Mouse (Mus musculus): ENCODE results near the gene Fbxl18. TPM values are rescaled to one million over a fixed set of nuclear protein-coding genes. Genes with fewer than 3 reads are reported as not detected.
A peak's percentile ranks its signal among the peaks of the same experiment; 100 is the strongest.

Gene Fbxl18
- polyA plus RNA-seq, 1 experiment = 8.9 TPM

DNA sequence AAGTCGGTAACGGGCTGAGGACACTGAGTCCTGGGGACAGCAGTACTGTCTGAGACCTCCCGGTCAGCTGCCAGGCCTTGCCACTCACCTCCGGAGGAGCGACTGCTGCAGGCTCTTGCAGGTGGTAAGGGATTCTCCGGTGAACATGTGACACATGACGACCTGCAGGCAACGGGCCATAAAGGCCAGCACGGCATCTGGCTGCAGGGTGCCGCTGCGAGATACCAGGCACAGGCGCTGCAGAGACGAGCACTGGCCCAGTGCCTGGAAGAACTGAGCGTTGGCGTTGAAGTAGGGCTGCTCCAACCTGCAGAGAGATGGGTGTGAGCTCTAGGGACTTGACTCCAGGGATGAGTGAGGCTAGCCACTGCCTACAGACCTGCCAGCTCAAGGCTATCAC is 16.7 kb downstream of the Fbxl18 start:
- H3K36me3 ChIP-seq (ENCODE audit: control insufficient read depth, insufficient read depth, low read length) = no peaks in the 10 kb centered on the region; the same call in 1 of the 2 replicates

DNA sequence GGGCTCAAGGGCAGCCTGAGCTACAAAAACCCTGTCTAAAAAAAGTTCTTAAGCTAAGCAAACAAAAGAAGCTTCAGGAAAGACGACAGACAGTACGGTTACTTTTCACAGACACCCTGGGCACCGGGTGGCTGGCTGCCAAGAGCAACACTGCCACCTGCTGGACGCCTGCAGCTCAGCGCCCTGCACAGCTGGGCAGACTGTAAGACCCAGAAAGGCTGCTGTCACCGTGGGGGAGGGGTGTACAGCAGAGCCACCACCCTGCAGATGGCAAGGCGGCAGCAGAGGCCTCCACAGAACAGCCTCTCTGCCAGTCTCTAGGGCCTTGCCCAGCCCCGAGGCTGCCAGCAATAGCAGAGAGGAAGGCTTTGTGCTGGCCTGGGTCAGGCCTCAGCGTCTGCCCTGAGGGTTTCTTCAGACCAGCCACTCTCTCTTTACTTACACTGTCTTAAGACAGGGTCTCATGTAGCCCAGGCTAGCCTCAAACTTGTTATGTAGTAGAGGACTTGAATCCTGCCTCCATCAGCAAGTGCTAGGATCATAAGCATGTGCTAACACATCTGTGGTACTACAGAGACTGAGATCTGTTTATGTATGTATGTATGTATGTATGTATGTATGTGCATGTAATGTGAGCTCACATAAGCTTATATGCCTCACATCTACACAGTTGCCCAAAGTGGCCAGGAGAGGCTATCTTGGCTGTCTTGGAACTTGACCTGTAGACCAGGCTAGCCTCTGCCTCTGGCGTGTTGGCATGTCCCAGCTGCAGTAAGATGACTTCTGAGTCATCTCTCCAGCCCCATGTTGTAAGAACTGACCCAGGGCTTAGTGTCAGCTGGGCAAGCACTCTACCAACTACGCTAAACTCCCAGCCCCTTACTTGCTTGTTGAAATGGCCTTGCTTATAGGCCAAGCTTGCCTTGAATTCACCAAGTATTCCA is 17.6 kb downstream of the Fbxl18 start:
- Histone ChIP-seq H3K36me3 (ENCODE audit: control insufficient read depth, insufficient read depth, low read length) (no peaks in the 10 kb centered on the region; the same call in 1 of the 2 replicates), H3K27me3 (ENCODE audit: control insufficient read depth, insufficient read depth, low read length) (no peaks in the 10 kb centered on the region), H3K27ac (ENCODE audit: control insufficient read depth, insufficient read depth, low read depth, low read length) (no peak overlapping the region), H3K4me1 (ENCODE audit: control insufficient read depth, insufficient read depth, low read length) (no peaks in the 10 kb centered on the region; the same call in 1 of the 2 replicates), H3K4me3 (ENCODE audit: control insufficient read depth, low read depth, low read length) (no peak overlapping the region)
- TF ChIP-seq CTCF (IDR thresholded peaks at IDR 0.05; ENCODE audit: control insufficient read depth, insufficient read depth, insufficient replicate concordance, low read depth, low read length) (peak; percentile 93), POLR2A (IDR thresholded peaks at IDR 0.05; ENCODE audit: control insufficient read depth, low read depth, low read length) (no peak)

More for the DNA sequence above, 16.7 kb downstream of the Fbxl18 start:
- H3K27me3 ChIP-seq (ENCODE audit: control insufficient read depth, insufficient read depth, low read length) = no peaks in the 10 kb centered on the region
- no peaks in the 10 kb centered on the region; the same call in 1 of the 2 replicates for H3K4me1 ChIP-seq (ENCODE audit: control insufficient read depth, insufficient read depth, low read length)
- H3K27ac ChIP-seq (ENCODE audit: control insufficient read depth, insufficient read depth, low read depth, low read length) = no peak overlapping the region
- H3K4me3 ChIP-seq (ENCODE audit: control insufficient read depth, low read depth, low read length) = no peak overlapping the region
- TF ChIP-seq CTCF (IDR thresholded peaks at IDR 0.05; ENCODE audit: control insufficient read depth, insufficient read depth, insufficient replicate concordance, low read depth, low read length) (no peak), POLR2A (IDR thresholded peaks at IDR 0.05; ENCODE audit: control insufficient read depth, low read depth, low read length) (no peak)

DNA sequence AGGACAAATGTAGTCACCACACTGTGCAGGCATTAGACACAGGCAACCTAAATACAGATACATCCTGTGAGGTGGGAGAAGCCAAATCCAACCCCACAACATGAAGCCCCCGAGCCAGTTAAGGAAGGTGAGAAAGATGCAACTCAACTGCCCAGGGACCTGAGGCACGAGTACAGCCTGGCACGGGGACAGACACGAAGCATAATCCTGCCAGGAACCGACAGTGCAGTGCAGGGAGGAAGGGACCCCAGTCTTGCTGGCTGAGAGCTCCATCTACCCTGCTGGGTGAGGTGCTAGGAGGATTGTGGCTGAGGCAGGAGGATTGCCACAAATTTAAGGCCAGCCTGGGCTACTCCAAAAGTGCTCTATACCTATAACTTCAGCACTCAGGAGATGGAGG is 18.3 kb downstream of the Fbxl18 start:
- H3K27ac ChIP-seq (ENCODE audit: control insufficient read depth, insufficient read depth, low read depth, low read length) = no peak overlapping the region
- no peak overlapping the region for H3K4me3 ChIP-seq (ENCODE audit: control insufficient read depth, low read depth, low read length)
- no peaks in the 10 kb centered on the region; the same call in 1 of the 2 replicates for H3K36me3 ChIP-seq (ENCODE audit: control insufficient read depth, insufficient read depth, low read length)

DNA sequence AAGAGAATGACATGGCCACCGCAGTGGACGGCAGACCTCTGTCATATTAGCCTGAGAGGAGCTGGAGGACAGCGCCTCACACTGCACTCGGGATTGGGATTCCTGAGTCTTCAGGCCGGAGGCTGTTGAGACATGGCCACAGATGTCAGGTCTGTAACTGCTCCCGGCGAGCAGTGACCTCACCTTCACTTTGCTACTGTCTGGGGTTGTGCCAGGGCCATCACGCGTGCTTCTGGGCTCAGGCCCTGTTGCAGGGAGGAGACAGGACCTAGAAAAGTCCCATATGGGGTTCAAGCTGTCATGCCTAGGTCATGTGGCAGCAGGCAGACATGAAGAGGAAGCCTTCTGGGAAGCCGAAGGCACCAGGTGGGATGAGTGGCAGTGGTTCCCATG is 19.7 kb downstream of the Fbxl18 start:
- H3K27ac ChIP-seq (ENCODE audit: control insufficient read depth, insufficient read depth, low read depth, low read length) = no peak overlapping the region
- no peaks in the 10 kb centered on the region; the same call in 1 of the 2 replicates for H3K36me3 ChIP-seq (ENCODE audit: control insufficient read depth, insufficient read depth, low read length)
- no peak overlapping the region for H3K4me3 ChIP-seq (ENCODE audit: control insufficient read depth, low read depth, low read length)
- TF ChIP-seq CTCF (IDR thresholded peaks at IDR 0.05; ENCODE audit: control insufficient read depth, insufficient read depth, insufficient replicate concordance, low read depth, low read length) = no peak
- TF ChIP-seq POLR2A (IDR thresholded peaks at IDR 0.05; ENCODE audit: control insufficient read depth, low read depth, low read length) = no peak
- no peaks in the 10 kb centered on the region for H3K4me1 ChIP-seq (ENCODE audit: control insufficient read depth, insufficient read depth, low read length)
- no peaks in the 10 kb centered on the region for H3K27me3 ChIP-seq (ENCODE audit: control insufficient read depth, insufficient read depth, low read length)

More for the DNA sequence above, 18.3 kb downstream of the Fbxl18 start:
- no peak for TF ChIP-seq POLR2A (IDR thresholded peaks at IDR 0.05; ENCODE audit: control insufficient read depth, low read depth, low read length)
- no peak for TF ChIP-seq CTCF (IDR thresholded peaks at IDR 0.05; ENCODE audit: control insufficient read depth, insufficient read depth, insufficient replicate concordance, low read depth, low read length)
- H3K4me1 ChIP-seq (ENCODE audit: control insufficient read depth, insufficient read depth, low read length) = no peaks in the 10 kb centered on the region
- H3K27me3 ChIP-seq (ENCODE audit: control insufficient read depth, insufficient read depth, low read length) = no peaks in the 10 kb centered on the region

DNA sequence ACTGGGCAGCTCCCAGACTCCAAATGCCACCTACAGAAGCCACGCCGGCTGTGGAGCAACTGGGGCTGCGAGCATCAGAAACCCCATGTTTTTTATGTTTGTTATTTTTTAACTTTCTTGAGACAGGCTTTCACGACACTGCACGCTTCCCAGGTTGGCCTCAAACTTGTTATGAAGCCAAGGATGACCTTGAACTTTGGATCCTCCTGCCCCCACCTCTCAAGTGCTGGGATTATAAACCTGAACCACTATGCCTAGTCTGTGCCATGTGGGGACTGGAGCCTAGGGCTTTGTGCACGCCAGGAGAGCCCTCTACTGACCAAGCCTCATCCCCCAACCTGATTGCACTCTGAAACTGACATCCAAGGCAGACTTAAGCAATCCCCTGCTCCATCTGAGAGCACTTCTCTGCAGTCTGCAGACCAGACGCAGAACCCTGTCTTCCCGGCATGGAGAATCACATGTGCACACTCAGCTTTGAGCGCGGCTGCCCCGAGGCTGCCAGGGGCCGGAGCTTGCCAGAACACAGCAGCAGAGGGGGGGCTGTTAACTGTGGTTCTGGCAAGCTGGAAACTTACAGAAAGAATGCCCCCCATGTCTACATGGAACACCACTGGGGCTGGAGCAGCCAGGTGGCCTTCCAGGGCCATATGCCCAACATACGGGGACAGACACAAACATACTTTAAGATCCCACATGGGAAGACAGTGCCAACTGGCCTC is 20.3 kb downstream of the Fbxl18 start:
- Histone ChIP-seq H3K27ac (ENCODE audit: control insufficient read depth, insufficient read depth, low read depth, low read length) (no peak overlapping the region), H3K27me3 (ENCODE audit: control insufficient read depth, insufficient read depth, low read length) (no peaks in the 10 kb centered on the region), H3K4me3 (ENCODE audit: control insufficient read depth, low read depth, low read length) (no peak overlapping the region), H3K4me1 (ENCODE audit: control insufficient read depth, insufficient read depth, low read length) (no peaks in the 10 kb centered on the region), H3K36me3 (ENCODE audit: control insufficient read depth, insufficient read depth, low read length) (no peaks in the 10 kb centered on the region; the same call in 1 of the 2 replicates)
- TF ChIP-seq CTCF (IDR thresholded peaks at IDR 0.05; ENCODE audit: control insufficient read depth, insufficient read depth, insufficient replicate concordance, low read depth, low read length) (no peak), POLR2A (IDR thresholded peaks at IDR 0.05; ENCODE audit: control insufficient read depth, low read depth, low read length) (no peak)

DNA sequence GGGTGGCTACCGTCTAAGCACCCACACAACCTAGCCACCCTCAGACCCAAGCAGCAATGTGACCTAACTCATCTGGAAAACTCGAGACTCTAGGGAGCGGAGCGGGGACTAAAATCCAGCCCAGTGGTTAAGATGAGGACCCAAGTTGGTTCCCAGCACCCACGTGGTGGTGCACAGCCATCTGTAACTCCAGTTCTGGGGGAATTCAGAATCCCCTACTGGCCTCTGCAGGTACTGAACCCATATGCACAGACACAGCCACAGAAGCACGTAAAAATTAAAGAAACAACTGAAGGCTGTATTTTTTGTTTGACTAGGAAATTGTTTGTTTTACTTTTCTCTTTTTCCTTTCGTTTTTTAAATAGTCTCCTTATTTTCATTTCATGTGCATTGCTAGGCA is 21.5 kb downstream of the Fbxl18 start:
- Histone ChIP-seq H3K36me3 (ENCODE audit: control insufficient read depth, insufficient read depth, low read length) (no peaks in the 10 kb centered on the region; the same call in 1 of the 2 replicates), H3K27ac (ENCODE audit: control insufficient read depth, insufficient read depth, low read depth, low read length) (no peak overlapping the region), H3K27me3 (ENCODE audit: control insufficient read depth, insufficient read depth, low read length) (no peaks in the 10 kb centered on the region), H3K4me1 (ENCODE audit: control insufficient read depth, insufficient read depth, low read length) (no peaks in the 10 kb centered on the region), H3K4me3 (ENCODE audit: control insufficient read depth, low read depth, low read length) (no peak overlapping the region)
- no peak for TF ChIP-seq POLR2A (IDR thresholded peaks at IDR 0.05; ENCODE audit: control insufficient read depth, low read depth, low read length)
- no peak for TF ChIP-seq CTCF (IDR thresholded peaks at IDR 0.05; ENCODE audit: control insufficient read depth, insufficient read depth, insufficient replicate concordance, low read depth, low read length)

DNA sequence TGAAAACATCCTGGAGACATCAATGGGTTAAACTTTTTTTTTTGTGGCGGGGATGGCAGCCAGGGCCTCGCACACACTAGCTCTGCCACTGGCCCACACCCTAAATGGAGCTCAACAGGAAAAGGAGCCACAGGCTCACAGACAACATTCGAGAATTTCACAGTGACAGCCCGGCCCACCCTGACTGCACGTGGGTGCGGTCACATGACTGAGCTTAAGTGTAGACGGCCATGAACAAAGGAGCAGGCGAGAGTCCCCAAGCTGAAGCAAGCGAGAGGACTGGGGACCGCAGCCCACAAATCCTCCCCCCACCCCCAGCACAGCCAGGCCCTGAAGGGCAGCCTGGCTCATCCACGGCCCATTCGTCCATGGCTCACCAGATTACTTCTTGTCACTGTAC is 23.5 kb downstream of the Fbxl18 start:
- no peak overlapping the region for H3K27ac ChIP-seq (ENCODE audit: control insufficient read depth, insufficient read depth, low read depth, low read length)
- H3K27me3 ChIP-seq (ENCODE audit: control insufficient read depth, insufficient read depth, low read length) = no peaks in the 10 kb centered on the region
- H3K4me3 ChIP-seq (ENCODE audit: control insufficient read depth, low read depth, low read length) = no peak overlapping the region
- H3K36me3 ChIP-seq (ENCODE audit: control insufficient read depth, insufficient read depth, low read length) = no peaks in the 10 kb centered on the region; the same call in 1 of the 2 replicates
- TF ChIP-seq CTCF (IDR thresholded peaks at IDR 0.05; ENCODE audit: control insufficient read depth, insufficient read depth, insufficient replicate concordance, low read depth, low read length) (no peak), POLR2A (IDR thresholded peaks at IDR 0.05; ENCODE audit: control insufficient read depth, low read depth, low read length) (no peak)
- no peaks in the 10 kb centered on the region for H3K4me1 ChIP-seq (ENCODE audit: control insufficient read depth, insufficient read depth, low read length)
